Mouse (Mus musculus) T-cell, adult 66 days (primary cell): ENCODE measurements around the gene Scrn3. TPM values are rescaled to one million over a fixed set of nuclear protein-coding genes. Genes with fewer than 3 reads are reported as not detected.

Experiments used
- total RNA-seq, 2 experiments: library from RNA; stranded (reverse); gene quantifications; 3 replicates in 1 of 2; 4 replicates in 1 of 2; pipeline ENCODE4 v1.2.4; 2023

Scrn3 gene
- 1 to 10 TPM; 4.0 to 5.8 TPM for total RNA-seq

GRCm38 (mm10) chr2:73312152-73313116, at the start of gene Scrn3, which contains the start of gene Cir1:
Scrn3 (plus strand) TSS chr2:73312601.
Cir1 (minus strand) TSS chr2:73312701.

GRCm38 (mm10) chr2:73271459-73272161, 40.8 kb upstream of the Scrn3 start, which contains the start of gene Sp9:
Sp9 (plus strand) TSS chr2:73271925.

GRCm38 (mm10) chr2:73386356-73387046, 74.1 kb downstream of the Scrn3 start, which contains the start of gene Gpr155:
Gpr155 (minus strand) TSS chr2:73386572.

Other genes with a start within 250 kb of the Scrn3 start
- 10 to 100 TPM; 38.4 to 45.3 TPM for gene Ola1, start 93.7 kb upstream of the Scrn3 start, total RNA-seq
- not detected for gene Sp9, start 40.7 kb upstream of the Scrn3 start, total RNA-seq
- gene Cir1, start 100 bp downstream of the Scrn3 start, total RNA-seq = 10 to 100 TPM; 30.2 to 34.3 TPM
- gene Gpr155, start 74.0 kb downstream of the Scrn3 start, total RNA-seq = 10 to 100 TPM; 12.8 to 12.9 TPM
- 100 to 1,000 TPM; 203 to 214 TPM for gene Wipf1, start 217.1 kb downstream of the Scrn3 start, total RNA-seq